Mouse (Mus musculus): Measurements from ENCODE around the gene Entpd6. TPM values are rescaled to one million over a fixed set of nuclear protein-coding genes. Genes with fewer than 3 reads are reported as not detected.

Entpd6 gene
- polyA plus RNA-seq, 1 experiment, result 37.0 TPM

DNA sequence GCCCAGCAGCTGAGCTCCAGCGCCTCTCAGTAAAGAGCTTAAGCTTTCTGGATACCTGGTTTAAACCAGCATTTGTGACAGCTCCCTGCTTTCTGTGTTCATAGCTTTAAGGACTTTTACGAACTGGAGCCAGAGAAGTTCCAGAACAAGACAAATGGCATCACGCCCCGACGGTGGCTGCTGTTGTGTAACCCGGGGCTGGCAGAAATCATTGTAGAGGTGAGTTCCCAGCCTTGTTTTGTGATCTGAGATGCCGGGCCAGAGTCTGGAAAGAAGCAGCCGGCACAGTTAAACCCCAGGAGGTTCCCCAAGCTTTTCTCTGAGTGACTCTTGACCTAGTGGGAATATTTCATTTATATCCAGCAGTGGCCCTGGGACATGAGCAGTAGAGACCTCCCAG is 69.9 kb downstream of the Entpd6 start:
- H3K27ac ChIP-seq (ENCODE audit: control insufficient read depth, insufficient read depth, low read length), result no peak overlapping the region
- H3K4me1 ChIP-seq (replicated peaks; ENCODE audit: control insufficient read depth, insufficient read depth, low read length), result no peaks in the 10 kb centered on the region
- H3K27me3 ChIP-seq (ENCODE audit: control insufficient read depth, insufficient read depth, low read length), result no peaks in the 10 kb centered on the region
- 94% methylated on average over 8 of the region's 8 CpGs for WGBS
- no peak for TF ChIP-seq CTCF (IDR thresholded peaks at IDR 0.05; ENCODE audit: borderline replicate concordance, control insufficient read depth, extremely low read depth, insufficient read depth, low read length, poor library complexity)
- no peak for TF ChIP-seq POLR2A (IDR thresholded peaks at IDR 0.05; ENCODE audit: control insufficient read depth, extremely low read depth, insufficient read depth, low read length, poor library complexity)
- DNase-seq, result no peak
- peaks cover 21% of the 10 kb centered on the region for H3K36me3 ChIP-seq (ENCODE audit: control insufficient read depth, insufficient read depth, low read length)
- H3K4me3 ChIP-seq (ENCODE audit: control insufficient read depth, insufficient read depth, low read length), result no peak overlapping the region

- H3K4me3 ChIP-seq (ENCODE audit: control insufficient read depth, insufficient read depth, low read length), result no peak overlapping the region
- H3K4me1 ChIP-seq (replicated peaks; ENCODE audit: control insufficient read depth, insufficient read depth, low read length), result no peaks in the 10 kb centered on the region
- no peak for TF ChIP-seq POLR2A (IDR thresholded peaks at IDR 0.05; ENCODE audit: control insufficient read depth, extremely low read depth, insufficient read depth, low read length, poor library complexity)
- TF ChIP-seq CTCF (IDR thresholded peaks at IDR 0.05; ENCODE audit: borderline replicate concordance, control insufficient read depth, extremely low read depth, insufficient read depth, low read length, poor library complexity), result no peak
- H3K27me3 ChIP-seq (ENCODE audit: control insufficient read depth, insufficient read depth, low read length), result no peaks in the 10 kb centered on the region
- no peak overlapping the region for H3K27ac ChIP-seq (ENCODE audit: control insufficient read depth, insufficient read depth, low read length)
- DNase-seq, result no peak
- H3K36me3 ChIP-seq (ENCODE audit: control insufficient read depth, insufficient read depth, low read length), result peaks cover 16% of the 10 kb centered on the region
- 93% methylated on average over 8 of the region's 8 CpGs for WGBS
These were observed 71.9 kb downstream of the Entpd6 start for GRCm38 (mm10) chr2:150820720-150821119.

Other genes with a start within 250 kb of the Entpd6 start
- gene Cst7, start 178.6 kb upstream of the Entpd6 start, polyA plus RNA-seq (2012; rRNA removed), result 7.8 and 11.1 TPM in 2 replicates
- 53.0 and 58.6 TPM in 2 replicates for gene Apmap, start 140.5 kb upstream of the Entpd6 start, polyA plus RNA-seq (2012; rRNA removed)
- 124 and 136 TPM in 2 replicates for gene Acss1, start 80.5 kb upstream of the Entpd6 start, polyA plus RNA-seq (2012; rRNA removed)
- gene Vsx1, start 59.7 kb upstream of the Entpd6 start, polyA plus RNA-seq (2012; rRNA removed), result not detected in 2 replicates
- 53.9 and 68.8 TPM in 2 replicates for gene Pygb, start 37.7 kb downstream of the Entpd6 start, polyA plus RNA-seq (2012; rRNA removed)
- gene Abhd12, start 155.7 kb downstream of the Entpd6 start, polyA plus RNA-seq (2012; rRNA removed), result 48.4 and 63.0 TPM in 2 replicates
- gene Gins1, start 156.4 kb downstream of the Entpd6 start, polyA plus RNA-seq (2012; rRNA removed), result 10.8 and 12.3 TPM in 2 replicates

Measured in thymus, adult 2 months (tissue).